Mouse (Mus musculus) skeletal muscle tissue, adult 2 months (tissue): ENCODE measurements around the gene Pla2g7.

Experiments used
- DNase-seq: peaks from one replicate; pipeline ENCODE4 v3.0.0-alpha.2; 2012; ENCODE audit warnings: low read depth, low spot score

Pla2g7 gene

DNA sequence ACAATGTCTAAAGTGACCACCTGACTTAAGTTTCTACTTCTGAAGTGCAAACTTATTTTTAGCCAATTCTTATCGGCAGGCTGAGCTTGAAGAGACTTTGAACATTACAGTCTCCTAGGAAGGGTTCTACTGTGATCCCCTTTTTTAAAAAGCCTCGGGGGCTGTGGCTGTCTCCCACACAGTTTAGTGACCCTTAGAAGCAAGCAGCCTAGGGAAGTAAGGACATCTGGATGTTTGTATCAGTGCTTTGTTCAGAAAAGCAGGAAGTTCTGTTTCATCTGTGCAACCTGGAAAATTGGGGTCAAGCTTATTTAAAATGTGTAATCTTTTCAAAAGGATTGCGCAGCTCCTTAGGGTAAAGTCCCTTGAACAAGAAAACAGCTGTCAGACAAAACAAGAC is 12.6 kb downstream of the Pla2g7 start:
- DNase-seq, result no peak

DNA sequence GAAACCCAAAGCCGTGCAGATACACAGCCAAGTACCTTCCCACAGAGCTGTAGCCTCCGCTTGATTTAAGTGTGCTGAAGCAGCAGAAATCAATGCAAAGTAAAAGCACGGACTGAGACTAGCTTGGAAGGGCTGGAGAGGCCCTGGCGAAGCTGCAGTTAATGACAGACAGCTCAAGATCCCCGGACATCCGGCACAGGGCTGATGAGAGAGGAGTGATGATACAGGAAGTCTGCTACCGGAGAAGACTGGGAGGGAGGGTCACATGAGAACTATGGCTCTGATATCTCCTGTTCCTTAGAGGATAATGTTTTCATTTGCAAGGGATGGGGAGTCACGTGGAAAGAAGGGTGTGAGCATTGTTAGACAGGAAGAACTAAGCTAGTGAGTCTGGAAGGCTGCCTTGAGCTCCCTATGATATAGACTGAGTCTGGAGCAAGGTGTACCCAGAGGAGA is 13.1 kb downstream of the Pla2g7 start:
- DNase-seq, result peak; percentile 41

DNA sequence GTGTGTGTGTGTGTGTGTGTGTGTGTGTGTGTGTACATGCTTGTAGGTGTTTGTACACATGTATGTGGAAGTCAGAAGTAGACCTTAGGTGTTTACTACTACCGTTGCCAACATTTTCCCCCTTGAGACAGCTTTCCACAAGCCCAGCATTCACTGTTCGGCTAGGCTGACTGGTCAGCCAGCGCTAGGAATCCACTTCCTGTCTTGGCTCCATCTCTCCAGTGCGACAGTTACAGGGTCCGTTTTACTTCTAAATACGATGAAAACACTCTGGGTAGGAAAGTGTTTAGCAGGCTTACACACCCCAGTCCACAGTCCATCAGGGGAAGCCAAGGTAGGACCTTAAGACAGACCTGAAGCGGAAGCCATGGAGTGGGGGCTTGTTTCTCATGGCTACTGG is 16.9 kb downstream of the Pla2g7 start:
- DNase-seq, result no peak

DNA sequence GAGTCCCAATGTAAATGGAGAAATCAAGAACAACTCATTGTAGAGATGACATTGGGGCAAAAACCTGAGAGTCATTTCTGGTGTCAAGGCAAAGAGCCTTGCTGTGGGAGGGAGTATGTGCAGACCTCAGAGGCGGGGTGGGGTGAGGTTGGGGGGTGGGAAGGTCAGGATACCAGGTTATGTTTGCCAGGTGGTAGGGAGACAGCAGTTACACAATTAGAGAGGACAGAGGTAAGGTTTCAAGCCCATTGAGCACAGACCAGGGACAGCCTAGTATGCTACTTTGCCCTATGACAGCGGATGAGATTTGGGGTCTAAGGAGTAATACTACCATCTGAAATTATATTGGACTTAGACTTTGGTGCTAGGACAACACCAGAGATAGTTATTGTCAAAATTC is 19.4 kb downstream of the Pla2g7 start:
- DNase-seq, result no peak

DNA sequence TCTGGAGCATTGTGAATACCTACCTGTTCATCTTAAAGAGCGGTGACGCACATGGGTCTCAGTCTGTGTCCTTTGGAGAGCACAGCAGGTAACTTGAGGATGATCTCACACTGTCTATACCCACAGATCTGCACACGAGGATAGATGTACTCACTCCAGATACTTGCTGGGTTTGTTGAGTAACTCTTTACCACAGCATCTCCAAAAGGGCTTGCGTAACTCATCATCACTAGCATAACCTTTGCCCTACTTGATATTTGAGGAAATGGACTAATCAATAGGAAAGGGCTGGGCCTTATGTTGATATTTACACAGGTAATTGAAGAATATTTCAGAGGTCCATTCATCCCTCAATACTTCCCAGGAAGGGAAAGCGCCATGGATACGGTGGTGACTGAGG is 21.9 kb downstream of the Pla2g7 start:
- DNase-seq, result no peak

DNA sequence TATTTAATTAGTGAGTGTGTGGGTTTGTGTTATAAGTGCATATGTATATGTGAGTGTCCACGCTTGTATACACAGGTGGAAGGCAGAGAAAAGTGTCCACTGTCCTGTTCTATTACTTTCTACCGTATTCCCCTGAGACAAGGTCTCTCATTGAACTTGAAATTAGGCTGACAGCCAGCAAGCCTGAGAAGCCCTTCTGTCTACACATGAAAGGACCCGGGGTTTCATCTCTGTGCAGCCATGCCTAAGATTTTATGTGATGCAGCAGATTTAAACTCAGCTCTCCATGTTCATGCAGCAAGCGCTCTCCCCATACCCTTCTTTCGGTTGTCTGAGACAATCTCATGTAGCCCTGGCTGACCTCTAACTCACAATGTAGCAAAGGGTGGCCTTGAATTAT is 22.6 kb downstream of the Pla2g7 start:
- no peak for DNase-seq

DNA sequence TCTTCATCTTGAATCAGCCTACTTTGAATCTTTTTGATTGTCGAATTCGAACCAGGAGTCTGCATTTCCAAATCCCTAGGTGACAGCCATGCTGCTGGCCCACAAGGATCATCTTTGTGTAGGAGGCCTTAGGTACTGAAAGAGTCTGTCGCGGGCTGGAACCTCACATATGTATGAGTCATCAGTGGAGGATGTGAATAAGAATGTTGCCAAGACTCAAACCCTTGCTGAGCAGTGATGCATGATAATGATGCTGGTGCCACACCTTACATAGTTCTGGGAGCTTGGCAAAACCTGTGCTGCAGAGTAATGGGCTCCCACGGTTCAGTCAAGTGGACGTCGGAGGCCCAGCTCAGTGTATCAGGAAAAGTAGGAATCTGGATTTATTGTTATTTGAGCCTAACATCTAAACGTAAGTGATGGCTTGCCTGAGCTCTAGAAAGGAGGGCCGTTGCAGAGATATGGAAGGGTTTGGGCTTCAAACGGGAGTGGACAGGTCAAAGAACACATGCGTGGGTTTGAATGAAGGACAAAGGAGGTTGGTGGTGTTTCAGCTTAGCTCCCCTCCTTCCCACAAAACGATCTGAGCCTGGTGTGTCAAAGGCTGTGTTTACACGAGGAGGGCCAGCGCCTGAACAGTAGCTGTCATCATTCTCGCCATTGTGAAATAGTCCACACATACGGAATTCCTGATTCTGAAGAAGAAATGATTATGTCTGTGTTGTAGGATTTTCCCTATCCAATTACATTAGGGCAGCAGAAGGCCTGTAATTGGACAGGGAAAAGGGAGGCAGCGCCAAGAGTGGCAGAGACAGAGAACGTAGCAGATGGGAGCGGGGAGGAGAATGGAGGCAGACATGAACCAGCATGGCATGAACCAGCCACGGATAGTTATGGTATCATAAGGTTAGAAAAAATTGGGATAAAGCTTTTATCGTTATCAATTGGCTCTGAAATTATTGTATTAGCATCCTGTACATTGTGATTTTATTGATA is 24.7 kb downstream of the Pla2g7 start:
- DNase-seq, result no peak

DNA sequence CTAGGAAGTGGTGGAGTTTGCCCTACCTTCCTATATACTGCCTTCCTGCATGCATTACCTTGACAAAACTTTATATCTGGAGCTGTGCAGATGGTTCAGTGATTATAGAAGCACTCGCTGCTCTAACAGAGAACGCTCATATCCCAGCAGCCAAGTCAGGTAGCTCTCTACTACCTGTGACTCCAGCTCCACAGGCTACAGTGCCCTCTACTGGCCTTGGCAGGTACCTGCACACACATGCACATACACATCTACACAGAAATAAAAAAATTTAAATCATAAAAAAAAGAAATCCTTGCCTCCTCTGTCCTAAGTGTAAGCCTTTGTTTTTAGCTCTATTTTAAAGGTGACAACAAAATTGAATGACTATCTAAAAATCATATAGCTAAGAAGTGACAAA is 29.8 kb downstream of the Pla2g7 start:
- DNase-seq, result no peak

DNA sequence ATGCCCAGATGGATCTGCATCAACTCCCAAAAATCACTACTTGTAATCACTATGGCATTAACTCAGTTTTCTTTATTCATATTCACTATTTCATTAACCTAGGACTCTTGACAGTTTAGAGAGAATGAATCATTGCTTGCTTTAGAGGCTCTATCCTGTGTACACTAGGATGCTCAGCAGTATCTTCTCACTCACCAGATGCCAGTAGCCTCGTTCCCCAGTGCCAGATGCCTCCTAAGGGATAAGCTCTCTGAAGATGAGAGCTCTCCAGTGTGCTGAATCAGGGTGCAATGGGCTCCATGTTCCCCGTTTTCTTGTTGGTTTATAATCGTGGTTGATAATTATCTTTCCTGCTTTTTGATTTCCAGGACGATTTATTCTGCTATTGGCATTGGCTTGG is 30.8 kb downstream of the Pla2g7 start:
- DNase-seq, result no peak

DNA sequence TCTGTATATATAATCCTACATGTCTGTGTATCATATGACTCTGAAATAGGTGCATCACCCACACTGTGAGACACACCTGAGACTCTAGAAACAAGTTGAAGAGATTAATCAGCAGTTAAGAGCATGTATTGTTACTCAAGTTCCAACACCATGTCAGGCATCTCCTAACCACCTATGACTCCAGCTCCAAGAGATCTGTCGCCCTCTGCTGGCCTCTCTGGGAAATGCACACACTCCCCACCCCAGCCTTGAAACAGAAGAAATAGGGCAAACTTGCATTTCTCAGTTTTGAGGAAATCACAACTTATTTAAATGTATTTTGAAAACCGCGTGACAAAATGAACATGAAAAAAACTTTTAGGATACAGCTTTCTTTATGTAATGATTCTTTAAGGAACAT is 38.8 kb downstream of the Pla2g7 start:
- DNase-seq, result peak; percentile 45

DNA sequence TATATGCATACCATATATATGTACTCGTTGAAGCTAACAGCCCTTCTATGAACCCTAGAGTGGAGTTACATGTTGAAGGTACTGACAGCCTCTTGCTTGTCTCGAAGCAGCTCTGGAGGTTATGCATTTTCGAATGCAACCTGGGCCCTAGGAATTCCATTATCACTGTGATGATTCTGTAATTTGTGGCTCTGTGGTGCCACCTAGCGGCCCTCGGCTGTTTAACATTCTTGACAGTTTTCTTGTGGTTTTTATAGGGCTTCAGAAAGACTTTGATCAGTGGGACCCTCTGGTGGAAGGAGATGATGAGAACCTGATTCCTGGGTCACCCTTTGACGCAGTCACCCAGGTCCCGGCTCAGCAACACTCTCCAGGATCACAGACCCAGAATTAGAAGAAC is 43.7 kb downstream of the Pla2g7 start:
- peak; percentile 3 for DNase-seq

DNA sequence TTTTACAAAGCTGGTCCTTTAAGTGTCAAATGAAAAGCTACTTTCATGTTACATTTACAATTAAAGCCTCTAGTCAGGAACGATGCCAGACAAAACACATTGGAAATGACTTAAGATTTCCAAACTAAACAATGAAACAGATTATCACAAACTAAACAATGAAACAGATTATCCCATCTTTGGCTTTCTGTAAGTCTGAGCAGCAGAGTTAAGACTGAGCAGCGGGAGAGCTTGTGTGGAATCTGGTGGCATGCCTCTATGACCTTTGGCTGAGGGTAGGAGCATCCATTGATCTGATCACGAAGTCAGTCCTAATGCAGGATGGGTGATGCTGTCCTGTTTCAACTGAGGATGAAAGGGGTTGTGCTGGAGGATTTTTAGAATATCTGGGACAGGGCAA is 44.3 kb downstream of the Pla2g7 start:
- DNase-seq, result no peak

DNA sequence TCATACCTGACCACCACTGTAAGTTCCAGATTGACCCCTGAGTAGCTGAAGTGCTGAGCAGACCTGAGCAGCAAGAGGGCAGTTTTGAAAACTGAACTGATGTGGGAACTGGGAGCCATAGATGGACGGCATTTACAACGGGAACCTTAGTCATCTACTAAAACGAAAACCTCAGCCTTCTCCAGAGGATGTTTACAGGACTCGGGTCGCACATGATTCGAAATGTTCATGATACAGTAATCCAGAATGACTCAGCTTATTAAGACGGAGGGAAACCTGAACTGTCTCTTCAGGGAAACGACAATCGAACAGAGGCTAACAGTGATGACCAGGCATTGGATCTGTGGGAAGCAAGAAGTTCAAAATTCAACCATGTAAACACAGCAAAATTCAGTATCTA is 51.3 kb downstream of the Pla2g7 start:
- no peak for DNase-seq

DNA sequence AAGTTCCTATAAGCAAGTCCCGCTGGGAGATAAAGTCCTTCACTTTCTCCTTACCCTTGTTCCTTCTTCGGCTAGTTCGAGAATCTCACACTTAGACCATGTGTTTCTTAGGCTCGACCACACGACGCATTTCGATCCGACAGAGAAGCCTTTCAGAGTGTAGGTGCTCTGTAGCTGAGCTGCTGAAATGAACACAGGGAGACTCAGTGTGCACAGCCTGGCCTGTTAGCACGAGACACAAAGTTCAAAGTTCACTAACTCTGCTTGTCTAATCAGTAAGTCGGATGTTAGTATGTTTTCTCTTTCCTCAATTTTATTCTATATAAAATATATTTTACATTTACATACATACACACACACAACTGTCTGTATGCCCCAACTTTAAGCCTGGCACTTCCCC is 54.2 kb downstream of the Pla2g7 start:
- DNase-seq, result no peak

DNA sequence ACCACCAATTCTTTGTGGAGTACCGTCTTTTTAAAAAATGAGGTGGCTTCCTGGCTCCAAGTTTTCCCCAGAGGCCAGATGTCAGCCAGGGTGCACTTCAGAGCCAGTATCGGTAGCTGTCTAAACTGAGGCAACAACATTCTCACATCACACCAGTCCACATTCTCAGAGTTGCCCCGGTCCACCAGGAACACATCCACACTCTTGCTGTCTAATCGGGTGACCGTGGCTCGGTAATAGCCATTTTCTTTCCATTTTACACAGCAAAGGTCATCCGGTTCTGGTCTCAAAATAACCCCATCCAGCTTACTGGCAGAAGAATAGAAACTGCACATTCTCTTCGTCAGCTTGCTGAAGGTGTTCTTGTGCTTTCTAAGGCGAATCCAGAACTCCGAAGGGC is 60.3 kb downstream of the Pla2g7 start:
- DNase-seq, result no peak

DNA sequence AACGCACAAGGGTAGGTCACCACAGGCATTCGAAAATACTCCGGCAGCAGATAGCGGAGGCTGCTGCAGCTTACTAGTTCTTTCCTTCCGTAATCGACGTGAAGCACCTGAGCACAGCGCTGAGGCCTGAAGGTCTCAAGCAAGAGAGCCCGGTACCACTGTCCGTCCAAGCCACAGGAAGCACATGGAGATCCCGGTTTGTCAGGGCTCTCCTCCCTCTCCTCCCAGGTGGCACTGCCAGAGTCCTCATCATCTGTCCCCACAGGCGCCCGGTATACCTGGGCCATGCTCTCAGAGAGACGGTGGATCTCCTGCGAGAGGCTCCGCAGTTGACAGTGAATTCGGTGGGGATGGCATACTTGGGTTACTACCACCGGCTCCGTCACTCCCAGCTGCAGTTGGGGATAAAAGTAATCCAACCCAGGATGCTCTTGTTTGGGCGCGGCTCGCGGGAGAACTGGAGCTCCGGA is 61.2 kb downstream of the Pla2g7 start:
- no peak for DNase-seq

DNA sequence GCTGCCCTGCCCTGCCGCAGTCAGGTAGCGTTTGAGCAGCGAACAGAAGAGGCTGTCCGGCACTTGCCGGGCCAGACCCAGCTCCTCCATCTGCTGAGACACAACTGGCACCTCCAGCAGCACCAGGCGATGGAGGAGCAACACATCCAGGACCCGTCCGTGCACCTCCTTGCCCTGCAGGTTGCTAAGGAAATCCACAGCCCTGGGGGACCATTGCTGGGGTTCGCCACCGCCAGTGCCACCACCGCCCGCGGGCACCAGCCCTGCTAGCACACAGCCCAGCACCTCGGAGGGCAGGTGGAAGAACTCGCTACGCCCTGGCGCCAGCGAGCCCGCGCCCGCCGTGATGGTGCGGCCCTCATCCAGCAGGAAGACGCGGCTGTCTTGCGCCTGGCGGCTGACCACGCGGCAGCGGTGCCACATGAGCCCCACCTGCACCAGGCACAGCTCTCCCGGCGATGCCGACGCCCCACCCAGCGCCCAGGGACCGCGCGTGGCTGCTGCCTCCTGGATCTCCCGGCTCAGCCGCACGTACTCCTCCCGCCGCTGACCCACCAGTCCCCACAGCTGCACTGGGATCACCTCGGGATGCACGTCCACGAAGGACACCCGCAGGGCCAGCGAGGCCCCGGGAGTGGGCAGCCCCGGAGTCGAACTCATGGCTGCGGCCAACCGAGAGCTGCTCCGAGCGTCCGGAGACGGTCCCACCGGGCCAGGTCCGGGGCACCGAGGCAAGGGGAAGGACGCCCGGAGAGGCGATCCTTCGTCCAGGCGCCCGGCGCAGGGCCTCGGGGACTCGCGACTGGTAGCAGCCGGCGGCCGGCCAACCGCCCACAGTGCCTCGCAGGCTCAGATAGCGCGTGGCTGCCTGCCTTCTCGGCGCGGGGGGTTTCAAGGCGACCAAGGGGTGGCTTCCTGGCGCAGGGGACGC is 61.9 kb downstream of the Pla2g7 start, which contains the start of gene Tdrd6:
Tdrd6 (minus strand) TSS at position 804 of the 931 bp plus-strand sequence.
- no peak for DNase-seq

DNA sequence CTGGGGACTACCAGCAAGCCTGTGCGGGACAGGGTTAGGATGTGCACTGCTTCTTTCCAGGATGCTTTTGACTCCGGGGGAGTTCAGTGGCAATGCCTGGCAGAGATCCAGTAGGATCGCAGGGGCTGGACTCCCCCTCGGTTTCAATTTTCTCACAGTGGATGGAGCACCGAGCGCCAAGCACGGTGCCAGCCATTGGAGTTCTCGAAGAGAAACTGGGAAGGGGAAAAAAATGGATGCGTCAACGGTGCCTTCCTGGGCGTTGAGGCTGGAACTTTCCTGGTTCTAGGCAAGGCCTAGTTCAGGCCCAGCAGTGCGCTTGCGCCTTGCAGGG is 62.5 kb downstream of the Pla2g7 start:
- no peak for DNase-seq

DNA sequence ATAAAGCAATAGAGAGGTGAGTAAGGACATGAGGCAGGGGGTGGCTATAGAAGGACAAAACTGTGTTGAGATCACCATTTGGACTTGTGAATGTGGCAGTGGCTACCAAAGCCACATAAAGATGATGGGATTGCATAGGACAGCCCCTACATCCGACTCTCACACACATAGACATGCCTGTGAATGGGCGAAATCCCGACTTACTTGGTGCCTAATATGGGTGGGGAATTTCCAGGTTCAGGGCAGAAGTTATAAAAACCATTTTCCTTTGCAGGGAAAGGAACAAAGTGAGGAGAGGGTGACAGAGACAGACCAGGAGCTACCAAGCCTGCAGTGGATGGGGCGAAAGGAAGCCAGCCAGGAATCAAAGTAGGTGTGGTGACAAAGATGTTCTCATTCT is 69.2 kb downstream of the Pla2g7 start:
- no peak for DNase-seq

DNA sequence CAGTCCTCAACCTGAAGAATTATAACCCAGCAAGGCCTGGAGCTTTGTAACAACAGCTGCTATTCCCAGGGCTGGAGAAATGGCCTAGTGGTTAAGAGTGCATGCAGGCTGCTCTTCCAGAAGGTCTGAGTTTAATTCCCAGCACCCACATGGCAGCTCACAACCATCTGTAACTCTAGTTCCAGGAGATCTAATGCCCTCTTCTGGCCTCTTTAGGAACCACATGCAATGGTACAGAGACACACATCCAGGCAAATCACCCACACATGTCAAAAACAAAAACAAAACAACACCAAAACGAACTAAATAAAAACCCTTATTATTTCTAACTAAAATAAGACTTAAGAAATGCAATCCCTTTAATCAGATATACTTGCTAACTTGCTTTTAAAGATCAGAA is 72.9 kb downstream of the Pla2g7 start:
- DNase-seq, result no peak

DNA sequence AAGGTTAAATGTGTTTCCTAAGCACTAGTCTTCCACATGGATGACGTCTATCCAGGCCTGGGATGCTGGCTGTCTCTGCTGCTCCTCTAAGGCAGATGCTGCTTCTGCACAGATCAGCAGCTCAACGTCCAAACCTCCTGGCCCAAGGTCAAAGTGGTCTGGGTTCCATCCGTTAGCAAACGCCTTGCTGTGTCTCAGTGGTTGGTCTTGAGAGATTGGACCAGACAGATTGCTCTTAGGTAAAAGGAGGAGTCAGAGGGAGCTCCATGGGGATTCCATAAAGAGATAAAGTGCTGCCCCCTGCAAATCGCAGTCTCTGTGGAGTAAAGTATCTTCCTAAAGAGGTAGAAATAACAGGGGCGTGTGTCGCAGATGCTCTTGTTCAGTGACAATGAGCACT is 75.3 kb downstream of the Pla2g7 start:
- DNase-seq, result no peak

DNA sequence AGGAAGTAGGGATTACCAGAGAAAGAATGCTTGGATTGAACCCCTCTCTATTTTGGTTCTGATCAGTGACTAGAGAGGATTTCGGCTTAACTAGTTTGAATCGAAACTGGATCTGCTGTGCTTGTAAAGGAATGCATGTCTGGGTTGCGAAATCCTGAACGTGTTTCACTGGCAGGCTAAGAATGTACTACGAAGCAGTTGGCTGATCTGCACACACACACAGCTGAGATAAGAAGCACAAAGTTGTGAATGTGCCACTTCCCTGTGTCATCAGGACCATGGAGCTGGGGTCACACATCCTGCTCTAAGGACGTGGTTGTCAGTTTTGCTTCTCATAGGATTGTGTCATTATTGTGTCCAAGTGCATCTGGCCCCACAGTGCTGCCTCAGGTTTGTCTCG is 76.5 kb downstream of the Pla2g7 start:
- DNase-seq, result peak; percentile 43
